Mouse (Mus musculus) spleen, postnatal 36 days (tissue): Measurements from ENCODE around the gene Fcgrt.
"Not testable (repeated sequence)": the region's sequence is repeated elsewhere in the genome, so short reads cannot be mapped to it uniquely, and the experiment has no call there.

ENCODE experiments used
- DNase-seq, 2 experiments: peaks; one replicate each; pipeline ENCODE4 v3.0.0; 2022; ENCODE audit warnings: low spot score in 2 of 2, mixed read lengths in 1 of 2

Gene Fcgrt

GRCm38 (mm10) chr7:45110089-45110488, 6.4 kb upstream of the Fcgrt start:
- DNase-seq, result not testable (repeated sequence)

GRCm38 (mm10) chr7:45107052-45107645, 3.5 kb upstream of the Fcgrt start:
- no peak for DNase-seq

GRCm38 (mm10) chr7:45106441-45106840, 2.8 kb upstream of the Fcgrt start:
- DNase-seq, result no peak

- DNase-seq, result no peak
Observed at GRCm38 (mm10) chr7:45105491-45105890, 1.8 kb upstream of the Fcgrt start.

- DNase-seq, result no peak
Observed at GRCm38 (mm10) chr7:45104941-45105340, 1.3 kb upstream of the Fcgrt start.

GRCm38 (mm10) chr7:45102940-45103585, 588 bp downstream of the Fcgrt start:
- no peak for DNase-seq

GRCm38 (mm10) chr7:45102441-45102840, 1.2 kb downstream of the Fcgrt start:
- no peak for DNase-seq

GRCm38 (mm10) chr7:45100046-45100445, 3.6 kb downstream of the Fcgrt start:
- DNase-seq, result no peak

GRCm38 (mm10) chr7:45098541-45099240, 5.0 kb downstream of the Fcgrt start:
- no peak for DNase-seq

GRCm38 (mm10) chr7:45097479-45097878, 6.2 kb downstream of the Fcgrt start:
- no peak for DNase-seq

GRCm38 (mm10) chr7:45095965-45096364, 7.7 kb downstream of the Fcgrt start:
- DNase-seq, result not testable (repeated sequence)

- DNase-seq, result no peak
Observed at GRCm38 (mm10) chr7:45095367-45095766, 8.3 kb downstream of the Fcgrt start.

- DNase-seq, result no peak
Observed at GRCm38 (mm10) chr7:45094121-45094520, 9.5 kb downstream of the Fcgrt start.

GRCm38 (mm10) chr7:45093516-45093905, 10.1 kb downstream of the Fcgrt start:
- DNase-seq, result no peak

GRCm38 (mm10) chr7:45092828-45093515, 10.7 kb downstream of the Fcgrt start:
- DNase-seq, result no peak

- peak; percentile 49 to 54 for DNase-seq
Observed at GRCm38 (mm10) chr7:45092048-45092447, 11.6 kb downstream of the Fcgrt start, which contains the start of gene Rcn3. TSS of gene Rcn3 (minus strand) at chr7:45092221.

- DNase-seq, result no peak
Observed at GRCm38 (mm10) chr7:45091001-45091990, 12.4 kb downstream of the Fcgrt start.

GRCm38 (mm10) chr7:45090251-45090977, 13.2 kb downstream of the Fcgrt start:
- DNase-seq, result peak; percentile 31 to 53

- DNase-seq, result no peak
Observed at GRCm38 (mm10) chr7:45088597-45088996, 15.1 kb downstream of the Fcgrt start.

GRCm38 (mm10) chr7:45086084-45086483, 17.6 kb downstream of the Fcgrt start:
- DNase-seq, result no peak
